Mouse (Mus musculus) brain, embryonic 14.5 days (tissue): ENCODE measurements around the gene Trim60.

ENCODE experiments used
- CTCF ChIP-seq: fragments of 200-500 bp; IDR thresholded peaks from 2 replicates; pipeline ENCODE4 v1.5.1; 2012; ENCODE audit warnings: inconsistent platforms, mild to moderate bottlenecking, moderate library complexity, borderline replicate concordance; ENCODE audit not compliant: insufficient read depth, insufficient read length; ENCODE audit errors: extremely low read depth
- POLR2A ChIP-seq: fragments of 200-500 bp; IDR thresholded peaks from 2 replicates; pipeline ENCODE4 v1.6.1; 2012; ENCODE audit warnings: mild to moderate bottlenecking, inconsistent platforms, borderline replicate concordance; ENCODE audit not compliant: poor library complexity, insufficient read depth, insufficient read length, severe bottlenecking; ENCODE audit errors: extremely low read depth

GRCm38 (mm10) chr8:64987731-64988130, 30.7 kb downstream of the Trim60 start, which contains the start of gene Trim75:
- no peak for TF ChIP-seq POLR2A
- TF ChIP-seq CTCF, result no peak
